Mouse (Mus musculus): Measurements from ENCODE around the gene Plekhf1.

Plekhf1 gene

DNA sequence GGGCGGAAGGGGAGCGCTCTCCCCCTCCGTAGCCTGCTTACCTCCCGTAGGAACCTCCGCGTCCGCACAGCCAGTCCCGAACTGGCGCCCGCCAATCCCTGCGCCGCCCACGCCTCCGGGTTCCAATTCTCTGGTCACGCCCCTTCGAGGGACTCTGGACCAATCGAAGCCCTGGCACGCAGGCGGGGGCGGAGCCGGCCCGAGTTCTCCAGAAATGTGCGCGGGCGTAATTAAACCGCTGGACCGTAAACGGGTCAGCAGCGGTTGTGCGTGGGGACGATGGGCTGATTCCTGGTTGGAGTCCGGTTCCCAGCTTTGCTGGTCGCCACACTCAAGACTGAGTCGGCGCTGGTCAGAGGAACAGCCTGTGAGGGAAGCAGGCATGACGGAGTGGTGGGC, at the start of gene Plekhf1:
Gene Plekhf1, minus strand, starts transcription at position 117 of the 399 bp plus-strand sequence.
- DNase-seq (ENCODE audit: low spot score), result peak; percentile 90

- DNase-seq (ENCODE audit: low spot score), result no peak
Measured at GRCm38 (mm10) chr7:38272551-38272950, 44.7 kb upstream of the Plekhf1 start.

- DNase-seq (ENCODE audit: low spot score), result no peak
Measured at GRCm38 (mm10) chr7:38271859-38272258, 44.0 kb upstream of the Plekhf1 start.

DNA sequence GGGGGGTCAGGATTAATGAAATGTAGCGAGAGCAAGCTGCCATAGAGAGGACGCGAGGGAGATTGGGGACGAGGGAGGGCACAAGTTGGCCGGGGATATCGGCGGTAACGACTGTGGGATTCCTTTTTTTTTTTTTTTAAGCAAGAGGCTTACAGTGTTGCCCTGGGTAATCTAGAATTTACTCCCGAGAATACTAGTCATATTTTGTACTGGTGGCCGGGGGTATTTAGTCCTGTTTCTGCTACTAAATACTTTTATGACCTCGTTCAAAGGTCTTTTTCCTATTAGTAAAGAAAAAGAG, 43.6 kb upstream of the Plekhf1 start:
- no peak for DNase-seq (ENCODE audit: low spot score)

DNA sequence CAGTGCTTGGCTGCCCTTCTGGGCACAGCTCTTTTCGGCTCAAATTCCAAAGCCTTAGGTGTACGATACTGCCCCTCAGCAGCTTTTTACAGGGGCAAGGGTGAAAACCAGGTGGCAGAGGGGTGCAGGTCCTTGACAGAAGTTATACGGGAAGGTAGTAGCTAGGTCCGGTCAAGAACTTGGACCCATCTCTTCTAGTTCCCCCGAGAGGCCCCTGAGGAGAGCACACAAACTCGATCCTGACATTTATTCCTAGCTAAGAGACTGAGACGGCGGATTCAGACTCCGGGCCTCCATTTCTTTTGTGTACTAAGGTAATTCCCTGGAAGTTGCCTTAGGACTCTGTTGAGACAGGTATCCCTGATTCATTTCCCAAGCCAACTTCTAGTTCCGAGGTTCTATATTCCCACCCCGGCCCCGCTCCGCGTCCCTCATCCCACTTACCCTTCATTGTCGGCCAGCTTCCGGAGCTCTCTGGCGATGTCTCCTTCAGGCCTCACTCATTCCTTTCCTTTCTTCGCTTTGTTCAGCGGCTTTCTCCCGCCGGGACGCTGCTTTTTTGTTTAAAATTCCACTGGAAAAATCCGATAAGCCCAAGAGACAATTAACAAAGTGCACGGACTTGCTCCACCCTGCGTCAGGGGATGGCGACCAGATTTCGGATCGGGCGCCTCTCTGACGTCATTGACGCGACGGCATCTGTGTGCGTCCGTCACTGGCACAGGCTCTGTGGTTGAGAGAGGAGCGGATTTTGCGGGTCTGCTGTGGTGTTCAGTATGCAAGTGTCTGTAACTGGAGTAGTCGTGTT, 43.1 kb upstream of the Plekhf1 start, which contains the start of gene Pop4:
Gene Pop4, minus strand, starts transcription at position 721 of the 808 bp plus-strand sequence.
- peak; percentile 77 for DNase-seq (ENCODE audit: low spot score)

GRCm38 (mm10) chr7:38267006-38267680, 39.3 kb upstream of the Plekhf1 start:
- DNase-seq (ENCODE audit: low spot score), result peak; percentile 42

GRCm38 (mm10) chr7:38262406-38262805, 34.6 kb upstream of the Plekhf1 start:
- DNase-seq (ENCODE audit: low spot score), result no peak

DNA sequence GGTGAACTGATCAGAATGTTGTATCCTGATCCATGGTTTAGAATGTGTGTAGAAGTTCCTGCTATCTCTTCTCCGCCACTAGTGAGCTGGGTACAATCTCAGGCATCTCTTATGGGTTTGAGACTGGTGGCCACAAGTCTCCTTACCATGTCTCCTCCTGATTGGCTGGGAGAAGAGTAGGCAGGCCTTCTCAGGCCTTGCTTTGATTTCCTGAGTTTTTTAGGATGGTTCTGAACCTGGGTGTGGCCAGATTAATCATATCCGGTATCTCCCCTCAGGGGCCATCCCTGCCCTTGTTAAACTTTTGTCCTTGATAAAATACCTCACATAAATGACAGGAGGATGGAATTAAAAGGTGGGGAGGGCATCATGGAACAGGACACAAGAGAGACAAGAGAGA, 31.8 kb upstream of the Plekhf1 start:
- no peak for DNase-seq (ENCODE audit: low spot score)

GRCm38 (mm10) chr7:38253441-38253840, 25.6 kb upstream of the Plekhf1 start:
- DNase-seq (ENCODE audit: low spot score), result no peak

DNA sequence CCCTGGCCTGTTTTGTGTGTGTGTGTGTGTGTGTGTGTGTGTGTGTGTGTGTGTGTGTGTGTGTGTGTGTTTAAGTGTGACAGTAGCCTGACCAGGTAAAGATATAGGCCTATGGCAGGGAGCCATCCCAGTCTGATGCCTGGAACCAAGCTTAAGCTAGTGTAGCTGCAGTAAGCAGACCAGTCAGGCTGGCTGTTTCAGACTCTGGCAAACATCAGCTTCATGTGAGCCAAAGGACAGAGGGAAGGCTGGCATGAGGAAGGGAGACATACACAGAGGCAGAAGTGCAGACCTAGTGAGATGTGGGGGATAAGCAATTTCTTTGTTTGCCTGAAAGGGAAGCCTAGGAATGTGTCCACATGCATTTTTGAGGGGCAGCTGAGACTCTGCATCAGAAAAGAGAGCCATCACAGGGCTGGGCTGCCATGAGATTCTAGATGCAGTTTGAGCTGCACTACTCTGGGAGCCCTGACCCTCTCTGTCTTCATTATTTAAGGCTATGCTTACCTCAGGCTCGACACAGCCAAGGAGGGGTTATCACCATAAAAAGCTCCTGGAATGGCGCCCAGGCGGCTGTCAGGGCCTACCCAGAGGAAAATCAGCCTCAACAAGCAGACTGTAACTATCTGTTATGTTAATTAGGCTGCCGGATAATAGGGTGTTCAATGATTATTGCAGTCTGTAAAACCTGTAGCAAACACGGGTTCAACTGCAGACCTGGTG, 23.8 kb upstream of the Plekhf1 start:
- no peak for DNase-seq (ENCODE audit: low spot score)

DNA sequence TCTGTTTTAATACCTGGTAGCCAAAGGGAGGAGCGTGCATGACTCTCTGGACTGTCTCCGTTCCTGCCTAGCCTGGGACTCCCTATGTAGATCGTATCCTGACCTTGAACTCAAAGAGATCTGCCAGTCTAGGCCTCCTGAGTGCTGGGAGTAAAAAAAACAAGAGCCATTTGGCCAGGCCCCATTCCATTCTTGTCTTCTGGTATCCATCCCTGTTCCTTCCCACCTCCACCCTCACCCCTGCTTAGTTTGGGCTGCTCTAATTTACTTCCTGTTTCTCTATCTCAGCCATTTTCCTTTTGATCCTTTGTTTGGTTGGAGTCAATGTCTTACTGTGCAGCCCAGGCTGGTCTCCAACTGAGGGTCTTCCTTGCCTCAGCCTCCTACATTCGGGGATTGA, 14.6 kb upstream of the Plekhf1 start:
- DNase-seq (ENCODE audit: low spot score), result no peak

DNA sequence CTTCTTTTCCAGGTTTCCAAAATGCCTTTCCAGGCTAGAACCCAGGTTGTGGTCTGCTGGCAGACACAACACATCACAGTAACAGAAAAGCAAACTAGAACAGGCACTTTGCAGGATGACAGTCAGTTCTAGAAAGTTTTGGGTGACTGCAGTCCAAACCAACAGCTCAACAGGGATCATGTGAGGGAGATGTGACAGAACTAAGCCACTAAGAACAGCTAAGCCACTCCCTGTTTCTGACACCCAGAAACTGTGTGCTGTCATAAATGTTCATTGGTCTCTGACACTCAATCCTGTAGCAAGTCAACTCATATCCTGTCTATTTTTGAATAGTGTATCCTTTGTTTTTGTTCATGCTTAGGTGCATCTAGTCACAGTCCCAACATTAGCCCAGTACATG, 9.3 kb upstream of the Plekhf1 start:
- DNase-seq (ENCODE audit: low spot score), result no peak

DNA sequence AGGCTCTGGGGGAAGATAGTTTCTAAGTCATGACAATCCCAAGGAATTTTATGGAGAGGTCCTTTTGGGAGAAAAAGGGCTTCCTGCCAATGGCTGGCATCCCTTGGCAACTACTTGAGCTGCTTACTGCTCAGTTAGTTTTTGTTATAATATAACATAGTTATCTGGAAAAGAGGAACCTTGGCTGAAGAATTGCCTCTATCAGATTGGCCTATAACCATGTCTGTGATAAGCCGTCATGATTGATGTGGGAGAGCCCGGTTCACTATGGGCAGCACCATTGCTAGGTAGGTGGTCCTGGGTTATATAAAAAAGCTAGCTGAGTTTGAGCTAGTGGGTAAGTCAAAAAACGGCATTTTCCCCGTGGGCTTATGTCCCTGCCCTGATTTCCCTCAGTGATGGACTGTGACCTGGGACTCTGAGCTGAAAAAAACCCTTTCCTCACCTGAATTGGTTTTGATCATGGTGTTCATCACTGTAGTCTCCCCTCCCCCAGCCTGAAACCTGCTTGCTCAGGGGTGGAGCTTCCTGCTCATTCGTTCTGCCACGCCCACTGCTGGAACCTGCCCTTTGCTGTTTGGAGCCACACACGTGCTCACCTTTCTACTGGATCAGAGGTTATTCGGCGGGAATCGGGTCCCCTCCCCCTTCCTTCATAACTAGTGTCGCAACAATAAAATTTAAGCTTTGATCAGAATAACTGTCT, 8.7 kb upstream of the Plekhf1 start:
- no peak for DNase-seq (ENCODE audit: low spot score)

GRCm38 (mm10) chr7:38230285-38230684, 2.5 kb upstream of the Plekhf1 start:
- DNase-seq (ENCODE audit: low spot score), result peak; percentile 48

- DNase-seq (ENCODE audit: low spot score), result no peak
Measured at GRCm38 (mm10) chr7:38228329-38228728, 513 bp upstream of the Plekhf1 start.

DNA sequence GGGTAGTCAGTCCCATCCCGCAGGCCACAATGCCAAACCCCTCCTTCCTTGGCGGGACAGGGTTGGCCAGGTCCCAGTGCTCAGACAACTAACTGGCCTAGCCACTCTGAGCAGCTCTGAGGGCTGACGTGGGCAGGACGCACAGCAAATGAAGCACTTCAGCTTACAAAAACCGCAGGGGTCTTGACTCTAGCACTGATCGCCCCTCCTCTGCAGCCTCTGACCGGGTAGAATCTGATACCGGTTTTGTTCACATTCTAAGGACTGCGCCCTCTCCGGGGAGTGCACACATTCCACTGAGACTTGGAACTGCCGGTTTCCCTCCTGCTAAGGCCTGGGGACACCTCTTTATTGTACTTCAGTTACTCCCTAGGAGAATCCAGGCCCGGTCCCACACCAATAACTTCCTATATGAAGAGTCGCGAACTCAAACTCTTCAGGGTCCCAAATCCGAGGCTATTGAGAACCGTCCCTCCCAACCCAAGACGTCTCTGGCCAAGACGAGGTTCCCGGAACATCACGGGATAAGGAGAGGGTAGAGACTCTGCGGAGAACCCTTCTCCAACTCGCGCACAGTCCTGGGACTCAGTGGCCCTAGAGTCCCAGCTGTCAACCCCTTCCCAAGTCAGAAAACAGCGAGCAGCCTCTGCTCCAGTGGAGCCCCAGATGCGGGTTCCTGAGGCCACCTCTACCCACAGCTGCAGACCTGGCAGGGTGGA, 476 bp downstream of the Plekhf1 start:
- DNase-seq (ENCODE audit: low spot score), result peak; percentile 70

DNA sequence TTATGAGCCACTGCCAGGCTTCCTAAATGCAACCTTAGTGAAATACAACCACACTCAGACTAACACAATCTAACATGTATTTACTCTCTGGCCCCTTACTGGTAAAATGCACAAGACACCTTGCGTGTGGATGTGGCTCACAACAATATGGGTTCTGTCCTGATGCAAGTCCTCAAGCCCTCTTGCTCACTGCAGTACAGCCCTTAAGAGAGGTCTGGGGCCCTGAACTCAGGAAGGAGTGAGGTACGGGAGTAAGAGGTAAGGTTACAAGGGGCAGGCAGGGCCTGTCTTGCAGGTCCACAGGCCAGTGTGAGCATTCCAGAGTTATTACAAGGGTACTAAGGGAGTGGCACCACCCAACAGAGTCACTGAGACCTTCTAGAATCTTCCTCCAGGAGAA, 1.6 kb downstream of the Plekhf1 start:
- no peak for DNase-seq (ENCODE audit: low spot score)

- peak; percentile 61 for DNase-seq (ENCODE audit: low spot score)
Measured at GRCm38 (mm10) chr7:38224577-38225369, 3.0 kb downstream of the Plekhf1 start.

DNA sequence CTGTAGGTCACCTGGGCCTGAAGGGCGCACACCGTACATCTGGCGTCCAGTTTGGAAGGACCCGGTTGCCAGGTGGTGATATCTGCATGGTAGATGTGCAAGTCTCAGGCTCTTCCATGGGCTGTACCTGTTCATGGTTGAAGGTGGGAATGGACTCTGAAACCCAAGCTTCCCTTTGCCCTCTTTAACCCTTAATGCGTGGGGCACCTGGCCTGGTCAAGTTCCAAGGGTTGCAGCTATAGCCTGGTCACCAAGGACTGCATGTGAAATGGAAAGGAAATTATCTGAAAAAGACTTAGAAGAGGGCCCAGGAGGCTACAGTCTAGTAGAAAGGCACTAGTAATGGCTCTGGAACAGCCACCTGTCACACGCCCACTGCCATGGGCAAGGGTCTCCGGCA, 7.0 kb downstream of the Plekhf1 start:
- DNase-seq (ENCODE audit: low spot score), result no peak

- DNase-seq (ENCODE audit: low spot score), result no peak
Measured at GRCm38 (mm10) chr7:38219526-38219925, 8.3 kb downstream of the Plekhf1 start.
